Mouse (Mus musculus): Measurements from ENCODE around the gene Rasa4. TPM values are rescaled to one million over a fixed set of nuclear protein-coding genes. Genes with fewer than 3 reads are reported as not detected.
A peak's percentile ranks its signal among the peaks of the same experiment; 100 is the strongest.
"Not testable (repeated sequence)": the region's sequence is repeated elsewhere in the genome, so short reads cannot be mapped to it uniquely, and the experiment has no call there.

The Rasa4 gene
- polyA plus RNA-seq, 1 experiment from 2014 or later: 2.1 TPM

DNA sequence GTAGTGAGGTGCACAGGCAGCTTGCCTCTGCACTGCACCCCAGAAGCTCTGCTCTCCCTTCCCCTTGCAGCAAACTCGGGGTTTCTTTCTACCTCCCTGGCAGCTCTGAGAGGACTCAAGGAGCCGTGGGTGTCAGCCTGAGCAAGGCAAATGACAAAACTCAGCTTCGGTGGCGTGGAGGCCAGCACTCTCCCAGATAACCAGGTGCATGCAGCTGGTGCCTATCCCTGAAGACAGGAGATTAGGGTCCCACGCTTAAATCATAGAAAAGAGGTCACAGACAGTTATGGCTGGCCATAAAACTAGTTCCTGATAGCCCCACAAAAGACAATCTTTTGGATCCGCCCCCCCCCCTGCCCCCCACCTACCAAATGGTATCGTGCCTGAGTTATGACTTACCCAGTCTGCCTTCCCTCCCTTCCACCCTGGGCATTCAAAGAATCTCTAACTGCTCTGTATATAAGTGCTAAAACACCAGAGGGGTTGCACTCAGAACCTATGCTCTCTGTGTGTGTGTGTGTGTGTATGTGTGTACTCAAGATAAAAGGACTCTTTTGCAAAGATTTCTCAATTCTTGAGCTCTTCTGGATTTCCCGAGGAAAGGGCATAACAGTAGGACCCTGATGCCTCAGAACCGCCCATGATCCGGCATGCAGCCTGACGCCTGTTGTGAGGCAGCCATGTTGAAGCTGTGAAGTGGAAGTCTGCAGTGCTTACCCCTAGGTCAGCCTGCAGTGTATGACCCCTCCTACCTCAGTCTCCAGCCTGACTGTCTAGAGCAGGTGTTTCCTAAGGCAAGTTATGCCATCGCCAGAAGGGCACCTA, 61.1 kb downstream of the Rasa4 start:
- Histone ChIP-seq H3K27me3 (no peaks in the 10 kb centered on the region), H3K36me3 (replicated peaks) (peaks cover 28% of the 10 kb centered on the region), H3K4me3 (replicated peaks) (no peak overlapping the region), H3K9ac (no peak overlapping the region), H3K9me3 (replicated peaks) (no peaks in the 10 kb centered on the region), H3K4me1 (replicated peaks) (peaks cover 19% of the 10 kb centered on the region), H3K27ac (replicated peaks) (0 out of 2 replicates have a peak overlapping the region, but pooled peaks have one; percentile 9), H3K4me2 (no peak overlapping the region)
- WGBS (ENCODE audit: insufficient replicate concordance): 28% methylated on average over 12 of the region's 12 CpGs
- 0 out of 2 replicates have a peak, but pooled peaks have one; percentile 8 for ATAC-seq (ENCODE audit: insufficient read depth)

DNA sequence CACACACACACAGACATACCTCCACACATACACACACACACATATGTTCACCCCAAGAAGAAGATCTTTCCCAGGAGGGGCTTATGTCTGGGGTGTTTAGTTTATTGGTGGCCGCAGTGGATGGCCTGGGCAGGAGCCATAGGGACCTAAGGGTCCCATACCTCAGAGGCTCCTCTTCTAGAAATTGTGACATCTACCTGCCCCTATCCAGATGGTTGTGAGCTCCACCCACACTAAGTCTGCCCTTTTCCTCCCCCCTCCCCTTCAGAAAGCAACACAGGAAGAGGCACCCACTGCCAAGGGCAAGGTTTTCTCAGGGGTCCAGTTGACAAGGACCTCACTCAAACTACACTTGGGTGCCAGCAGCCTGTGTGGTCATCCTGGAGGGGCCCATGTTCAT, 63.2 kb downstream of the Rasa4 start:
- Histone ChIP-seq H3K4me3 (replicated peaks) (no peak overlapping the region), H3K4me2 (no peak overlapping the region), H3K9ac (no peak overlapping the region), H3K4me1 (replicated peaks) (peaks cover 19% of the 10 kb centered on the region), H3K36me3 (replicated peaks) (peaks cover 7% of the 10 kb centered on the region), H3K27ac (replicated peaks) (no peak overlapping the region), H3K27me3 (no peaks in the 10 kb centered on the region), H3K9me3 (replicated peaks) (no peaks in the 10 kb centered on the region)
- 64% methylated on average over 1 of the region's 1 CpGs for WGBS (ENCODE audit: insufficient replicate concordance)
- no peak for ATAC-seq (ENCODE audit: insufficient read depth)

DNA sequence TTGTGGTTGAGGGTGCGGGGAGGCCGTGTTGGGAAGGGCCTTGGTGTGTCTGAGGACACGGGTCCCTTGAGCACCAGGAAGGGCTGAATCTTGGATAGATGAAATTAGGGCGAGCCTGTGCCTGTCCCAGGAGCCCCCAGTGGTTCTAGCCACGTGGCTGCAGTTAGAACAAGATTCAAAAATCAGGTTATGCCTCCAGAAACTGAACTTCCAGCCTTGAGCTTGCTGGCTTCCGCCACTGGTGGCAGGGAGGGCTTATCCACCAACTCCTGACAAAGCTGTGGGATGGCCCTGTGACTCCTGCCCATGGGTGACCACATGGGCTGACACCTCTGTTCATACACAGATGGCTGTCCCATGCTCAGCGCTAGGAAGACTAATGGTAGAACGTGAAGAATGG, 64.0 kb downstream of the Rasa4 start:
- WGBS (ENCODE audit: insufficient replicate concordance): 44% methylated on average over 8 of the region's 8 CpGs
- H3K9me3 ChIP-seq (replicated peaks): no peaks in the 10 kb centered on the region
- H3K36me3 ChIP-seq (replicated peaks): no peaks in the 10 kb centered on the region
- H3K4me2 ChIP-seq: no peak overlapping the region
- H3K27me3 ChIP-seq: no peaks in the 10 kb centered on the region
- ATAC-seq (ENCODE audit: insufficient read depth): no peak
- no peak overlapping the region for H3K27ac ChIP-seq (replicated peaks)
- no peak overlapping the region for H3K9ac ChIP-seq
- peaks cover 19% of the 10 kb centered on the region for H3K4me1 ChIP-seq (replicated peaks)
- no peak overlapping the region for H3K4me3 ChIP-seq (replicated peaks)

DNA sequence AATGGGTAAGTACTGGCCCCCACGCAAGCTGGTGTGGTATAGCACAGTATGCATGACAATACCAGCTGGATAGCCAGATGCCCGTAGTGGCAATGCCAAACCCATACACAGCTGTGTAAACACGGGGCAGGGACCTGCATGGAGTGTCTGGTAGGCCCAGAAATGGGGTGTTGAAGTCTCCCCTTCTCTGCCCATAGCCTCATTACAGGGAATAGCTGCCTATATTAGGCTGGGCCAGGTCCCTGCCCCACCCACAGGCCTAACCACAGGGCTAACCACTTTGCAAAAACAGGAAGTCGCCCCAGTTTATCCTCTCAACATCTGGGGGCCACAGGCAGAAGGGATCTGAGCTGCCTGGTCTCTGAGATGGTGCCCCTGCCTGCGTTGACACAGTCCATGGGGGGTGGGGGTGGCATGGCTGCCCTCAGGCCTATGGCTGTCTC, 65.4 kb downstream of the Rasa4 start:
- not testable (repeated sequence) for H3K4me3 ChIP-seq (replicated peaks); H3K36me3 ChIP-seq (replicated peaks); H3K27me3 ChIP-seq; H3K9ac ChIP-seq; H3K9me3 ChIP-seq (replicated peaks); H3K4me2 ChIP-seq
- H3K4me1 ChIP-seq (replicated peaks): peaks cover 19% of the 10 kb centered on the region
- H3K27ac ChIP-seq (replicated peaks): 0 out of 2 replicates have a peak overlapping the region, but pooled peaks have one; percentile 24
- ATAC-seq (ENCODE audit: insufficient read depth): peak; percentile 61
- 11% methylated on average over 5 of the region's 5 CpGs for WGBS (ENCODE audit: insufficient replicate concordance)

DNA sequence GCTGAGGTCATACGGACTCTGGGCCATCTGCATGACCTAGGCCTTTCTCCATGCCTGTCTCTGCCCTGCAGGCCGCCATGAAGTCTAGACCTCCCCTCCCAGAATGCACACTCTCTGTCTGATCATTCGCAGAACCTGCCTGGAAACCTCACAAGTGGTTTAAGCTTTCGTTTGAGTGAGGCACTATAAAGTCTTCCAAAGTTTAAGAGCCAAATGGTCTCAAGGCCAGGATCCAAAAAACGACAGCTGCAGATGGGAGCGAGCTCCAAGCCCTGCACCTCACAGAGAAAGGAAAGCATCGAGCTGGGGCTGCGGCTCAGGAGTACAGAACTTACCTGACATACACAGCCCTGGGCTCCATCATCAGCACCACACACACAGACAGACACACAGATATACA, 68.6 kb downstream of the Rasa4 start:
- Histone ChIP-seq H3K9me3 (replicated peaks) (no peaks in the 10 kb centered on the region), H3K36me3 (replicated peaks) (no peaks in the 10 kb centered on the region), H3K4me2 (no peak overlapping the region), H3K4me1 (replicated peaks) (peaks cover 7% of the 10 kb centered on the region), H3K27ac (replicated peaks) (no peak overlapping the region), H3K27me3 (no peaks in the 10 kb centered on the region), H3K4me3 (replicated peaks) (no peak overlapping the region), H3K9ac (no peak overlapping the region)
- no peak for ATAC-seq (ENCODE audit: insufficient read depth)
- 68% methylated on average over 8 of the region's 8 CpGs for WGBS (ENCODE audit: insufficient replicate concordance)

DNA sequence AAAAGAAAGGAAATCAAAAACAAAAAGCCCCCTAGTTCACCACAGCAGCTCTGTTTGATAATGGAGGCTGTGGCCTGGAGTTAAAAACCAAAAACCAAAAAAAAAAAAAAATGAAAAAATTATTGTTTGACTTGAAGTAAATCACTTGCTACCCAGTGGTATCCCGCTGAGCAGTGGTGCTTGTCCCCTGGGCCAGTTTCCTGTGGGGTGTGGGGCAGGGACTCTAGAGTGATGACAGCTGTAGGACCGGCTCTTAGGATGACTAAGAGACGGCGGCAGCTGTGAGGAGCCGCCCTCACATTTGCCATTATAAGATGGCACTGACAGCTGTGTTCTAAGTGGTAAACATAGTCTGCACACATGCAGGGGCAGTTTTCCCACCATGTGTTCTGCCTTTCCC, 71.7 kb downstream of the Rasa4 start:
- WGBS (ENCODE audit: insufficient replicate concordance): 84% methylated on average over 5 of the region's 5 CpGs

DNA sequence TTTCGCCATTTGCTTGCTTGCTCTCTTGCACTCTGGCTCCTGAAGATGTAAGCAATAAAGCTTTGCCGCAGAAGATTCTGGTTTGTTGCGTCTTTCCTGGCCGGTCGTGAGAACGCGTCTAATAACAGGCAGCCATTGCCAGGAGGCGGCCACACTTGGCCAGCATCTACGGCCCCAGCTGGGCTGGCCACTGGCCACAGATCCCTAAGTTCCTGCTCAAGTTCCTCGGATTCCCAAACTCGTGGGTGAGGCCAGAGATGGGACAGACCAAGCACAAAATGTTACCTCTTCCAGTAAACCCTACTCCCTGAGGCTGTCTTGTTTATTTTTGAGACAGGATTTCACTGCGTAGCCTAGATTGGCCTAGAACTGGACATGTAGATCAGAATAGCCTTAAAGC, 76.4 kb downstream of the Rasa4 start:
- H3K4me2 ChIP-seq; H3K36me3 ChIP-seq (replicated peaks); H3K27me3 ChIP-seq; H3K9me3 ChIP-seq (replicated peaks); H3K9ac ChIP-seq; H3K4me1 ChIP-seq (replicated peaks); H3K4me3 ChIP-seq (replicated peaks); ATAC-seq (ENCODE audit: insufficient read depth); H3K27ac ChIP-seq (replicated peaks): not testable (repeated sequence)
- 86% methylated on average over 11 of the region's 12 CpGs for WGBS (ENCODE audit: insufficient replicate concordance)

More for the DNA sequence above, 71.7 kb downstream of the Rasa4 start:
- no peaks in the 10 kb centered on the region for H3K9me3 ChIP-seq (replicated peaks)
- no peak for ATAC-seq (ENCODE audit: insufficient read depth)
- no peaks in the 10 kb centered on the region for H3K27me3 ChIP-seq
- no peaks in the 10 kb centered on the region for H3K4me1 ChIP-seq (replicated peaks)
- H3K4me3 ChIP-seq (replicated peaks): no peak overlapping the region
- no peak overlapping the region for H3K9ac ChIP-seq
- no peak overlapping the region for H3K27ac ChIP-seq (replicated peaks)
- H3K36me3 ChIP-seq (replicated peaks): 0 out of 2 replicates have a peak, but pooled peaks cover 3% of the 10 kb centered on the region
- no peak overlapping the region for H3K4me2 ChIP-seq

Small RNA genes lying within 50 kb of the gene (microRNA-seq; reads per million reads assigned to microRNA genes)
- not detected for gene Mir7035

Other genes starting within 250 kb of the Rasa4 start
- gene Hspb1, start 196.0 kb upstream of the Rasa4 start, polyA plus RNA-seq (2015; fragmentation: Nextera tagmentation; extraction: Ambion mirVana): 12.6 and 16.1 TPM in 2 replicates
- gene Ywhag, start 149.3 kb upstream of the Rasa4 start, polyA plus RNA-seq (2015; fragmentation: Nextera tagmentation; extraction: Ambion mirVana): 60.9 and 65.4 TPM in 2 replicates
- gene Ssc4d, start 109.4 kb upstream of the Rasa4 start, polyA plus RNA-seq (2015; fragmentation: Nextera tagmentation; extraction: Ambion mirVana): 1.6 and 1.8 TPM in 2 replicates
- not detected in 2 replicates for gene Zp3, start 103.8 kb upstream of the Rasa4 start, polyA plus RNA-seq (2015; fragmentation: Nextera tagmentation; extraction: Ambion mirVana)
- 6.7 and 6.9 TPM in 2 replicates for gene Dtx2, start 89.1 kb upstream of the Rasa4 start, polyA plus RNA-seq (2015; fragmentation: Nextera tagmentation; extraction: Ambion mirVana)
- 3.3 and 3.8 TPM in 2 replicates for gene Upk3b, start 45.4 kb upstream of the Rasa4 start, polyA plus RNA-seq (2015; fragmentation: Nextera tagmentation; extraction: Ambion mirVana)
- gene Upk3bl, start 29.4 kb upstream of the Rasa4 start, polyA plus RNA-seq (2015; fragmentation: Nextera tagmentation; extraction: Ambion mirVana): 0.08 TPM in 1 of 2 replicates, not detected in the other
- 111 and 129 TPM in 2 replicates for gene Polr2j, start 32.7 kb downstream of the Rasa4 start, polyA plus RNA-seq (2015; fragmentation: Nextera tagmentation; extraction: Ambion mirVana)
- 34.1 and 37.2 TPM in 2 replicates for gene Lrwd1, start 52.2 kb downstream of the Rasa4 start, polyA plus RNA-seq (2015; fragmentation: Nextera tagmentation; extraction: Ambion mirVana)
- 12.0 and 15.1 TPM in 2 replicates for gene Alkbh4, start 52.2 kb downstream of the Rasa4 start, polyA plus RNA-seq (2015; fragmentation: Nextera tagmentation; extraction: Ambion mirVana)
- gene Orai2, start 86.8 kb downstream of the Rasa4 start, polyA plus RNA-seq (2015; fragmentation: Nextera tagmentation; extraction: Ambion mirVana): 3.4 and 4.4 TPM in 2 replicates
- 16.5 and 22.5 TPM in 2 replicates for gene Prkrip1, start 115.0 kb downstream of the Rasa4 start, polyA plus RNA-seq (2015; fragmentation: Nextera tagmentation; extraction: Ambion mirVana)
- 2.1 and 2.3 TPM in 2 replicates for gene Sh2b2, start 162.6 kb downstream of the Rasa4 start, polyA plus RNA-seq (2015; fragmentation: Nextera tagmentation; extraction: Ambion mirVana)